Mouse (Mus musculus) ES-E14 (cell line): ENCODE results near the gene Kcng4.

Experiments
- HCFC1 ChIP-seq: IDR thresholded peaks from 2 replicates; pipeline ENCODE4 v1.6.1; 2012; ENCODE audit warnings: low read length, inconsistent platforms, borderline replicate concordance; ENCODE audit not compliant: insufficient read depth
- MAFK ChIP-seq: IDR thresholded peaks from 2 replicates; pipeline ENCODE4 v1.6.1; 2014; ENCODE audit warnings: mild to moderate bottlenecking, low read depth, low read length, inconsistent platforms; ENCODE audit not compliant: insufficient read depth
- ZC3H11A ChIP-seq: IDR thresholded peaks from 2 replicates; pipeline ENCODE4 v1.6.1; 2012; ENCODE audit warnings: low read depth, mild to moderate bottlenecking, inconsistent platforms, low read length, borderline replicate concordance
- ZNF384 ChIP-seq: IDR thresholded peaks from 2 replicates; pipeline ENCODE4 v1.6.1; 2012; ENCODE audit warnings: low read depth, low read length, inconsistent platforms

GRCm38 (mm10) chr8:119661892-119662291 lies 26.4 kb upstream of the Kcng4 start:
- TF ChIP-seq ZC3H11A = no peak
- no peak for TF ChIP-seq HCFC1
- no peak for TF ChIP-seq ZNF384
- no peak for TF ChIP-seq MAFK
